Mouse (Mus musculus) cortical plate, adult 2 months (tissue): ENCODE results near the gene Pik3r2. TPM values are rescaled to one million over a fixed set of nuclear protein-coding genes. Genes with fewer than 3 reads are reported as not detected.

ENCODE experiments used
- H3K27ac ChIP-seq: fragments of 200-500 bp; 2 replicates; pipeline ENCODE4 v1.5.1; 2012; ENCODE audit warnings: low read length, control low read depth, inconsistent platforms; ENCODE audit not compliant: insufficient read depth
- H3K4me1 ChIP-seq: fragments of 200-500 bp; 2 replicates; pipeline ENCODE4 v1.6.1; 2011; ENCODE audit warnings: low read length; ENCODE audit not compliant: control insufficient read depth, insufficient read depth
- H3K4me3 ChIP-seq: fragments of 200-500 bp; 2 replicates; pipeline ENCODE4 v1.5.1; 2011; ENCODE audit warnings: mild to moderate bottlenecking, low read length, control low read depth; ENCODE audit not compliant: insufficient read depth
- CTCF ChIP-seq: fragments of 200-500 bp; IDR thresholded peaks from 2 replicates; pipeline ENCODE4 v1.5.1; 2011; ENCODE audit warnings: mild to moderate bottlenecking, control low read depth, low read length; ENCODE audit not compliant: insufficient read depth; ENCODE audit errors: extremely low read depth
- POLR2A ChIP-seq: fragments of 200-500 bp; IDR thresholded peaks from 2 replicates; pipeline ENCODE4 v1.6.1; 2011; ENCODE audit warnings: mild to moderate bottlenecking, low read length, control low read depth; ENCODE audit not compliant: insufficient read depth; ENCODE audit errors: extremely low read depth
- polyA plus RNA-seq: library from polyadenylated mRNA; depleted of rRNA; stranded (reverse); fragments of >200 nt; gene quantifications from 2 replicates; pipeline ENCODE4 v1.2.3, GENCODE M21; 2012

Gene Pik3r2
- polyA plus RNA-seq, 1 experiment, result 177 TPM

GRCm38 (mm10) chr8:70747211-70747890 is 29.2 kb downstream of the Pik3r2 start:
- Histone ChIP-seq H3K27ac (no peak overlapping the region), H3K4me1 (peaks cover 1% of the 10 kb centered on the region; the same call in 1 of the 2 replicates), H3K4me3 (no peak overlapping the region)
- no peak for TF ChIP-seq POLR2A
- TF ChIP-seq CTCF, result no peak

DNA sequence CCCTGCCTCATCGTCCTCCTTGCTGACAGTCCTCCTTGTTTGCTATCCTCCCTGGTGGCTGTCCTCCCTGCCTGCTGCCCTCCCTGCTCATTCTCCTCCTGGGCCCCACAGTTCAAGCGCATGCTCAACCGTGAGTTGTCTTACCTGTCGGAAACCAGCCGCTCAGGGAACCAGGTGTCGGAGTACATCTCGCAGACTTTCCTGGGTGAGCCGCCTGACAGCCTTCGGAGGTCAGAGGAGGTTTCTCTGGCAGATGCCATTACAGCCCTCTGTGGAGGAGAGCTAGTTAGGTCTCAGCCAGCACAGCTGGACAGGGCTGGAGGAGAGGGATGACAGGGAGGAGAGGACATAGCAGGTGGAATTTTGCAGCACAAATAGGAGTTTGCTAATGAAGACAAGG is 29.8 kb downstream of the Pik3r2 start:
- TF ChIP-seq POLR2A, result no peak
- no peak for TF ChIP-seq CTCF
- Histone ChIP-seq H3K27ac (no peak overlapping the region), H3K4me1 (peaks cover 1% of the 10 kb centered on the region; the same call in 1 of the 2 replicates), H3K4me3 (no peak overlapping the region)

GRCm38 (mm10) chr8:70745691-70746220 is 30.8 kb downstream of the Pik3r2 start:
- TF ChIP-seq POLR2A (no peak), CTCF (no peak)
- Histone ChIP-seq H3K4me1 (peaks cover 1% of the 10 kb centered on the region; the same call in 1 of the 2 replicates), H3K4me3 (no peak overlapping the region), H3K27ac (no peak overlapping the region)

DNA sequence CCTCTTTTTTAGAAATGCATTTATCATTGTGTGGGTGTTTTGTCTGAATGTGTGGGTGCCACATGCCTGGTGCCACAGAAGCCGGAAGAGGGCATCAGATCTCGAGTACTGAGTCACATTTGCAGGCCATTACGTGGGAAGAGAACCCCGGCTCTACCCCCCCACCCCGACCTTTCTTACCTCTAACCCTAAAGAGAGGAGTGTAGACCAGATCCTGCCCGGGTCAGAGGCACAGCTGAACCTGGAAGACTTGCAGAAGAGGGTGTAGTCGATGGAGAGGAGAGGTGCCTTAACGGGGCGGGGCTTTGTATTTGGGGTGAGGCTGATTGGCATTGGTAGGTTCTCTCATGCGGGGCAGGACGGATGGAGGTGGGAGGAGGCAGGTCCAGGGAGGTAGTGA is 31.7 kb downstream of the Pik3r2 start:
- Histone ChIP-seq H3K4me1 (peaks cover 1% of the 10 kb centered on the region; the same call in 1 of the 2 replicates), H3K27ac (no peak overlapping the region), H3K4me3 (no peak overlapping the region)
- TF ChIP-seq CTCF, result no peak
- no peak for TF ChIP-seq POLR2A

- peaks cover 1% of the 10 kb centered on the region; the same call in 1 of the 2 replicates for H3K4me1 ChIP-seq
- peak overlapping the region; percentile 26 for H3K4me3 ChIP-seq
- no peak for TF ChIP-seq CTCF
- no peak for TF ChIP-seq POLR2A
- H3K27ac ChIP-seq, result no peak overlapping the region
Observed at GRCm38 (mm10) chr8:70743656-70744590, 32.6 kb downstream of the Pik3r2 start.

DNA sequence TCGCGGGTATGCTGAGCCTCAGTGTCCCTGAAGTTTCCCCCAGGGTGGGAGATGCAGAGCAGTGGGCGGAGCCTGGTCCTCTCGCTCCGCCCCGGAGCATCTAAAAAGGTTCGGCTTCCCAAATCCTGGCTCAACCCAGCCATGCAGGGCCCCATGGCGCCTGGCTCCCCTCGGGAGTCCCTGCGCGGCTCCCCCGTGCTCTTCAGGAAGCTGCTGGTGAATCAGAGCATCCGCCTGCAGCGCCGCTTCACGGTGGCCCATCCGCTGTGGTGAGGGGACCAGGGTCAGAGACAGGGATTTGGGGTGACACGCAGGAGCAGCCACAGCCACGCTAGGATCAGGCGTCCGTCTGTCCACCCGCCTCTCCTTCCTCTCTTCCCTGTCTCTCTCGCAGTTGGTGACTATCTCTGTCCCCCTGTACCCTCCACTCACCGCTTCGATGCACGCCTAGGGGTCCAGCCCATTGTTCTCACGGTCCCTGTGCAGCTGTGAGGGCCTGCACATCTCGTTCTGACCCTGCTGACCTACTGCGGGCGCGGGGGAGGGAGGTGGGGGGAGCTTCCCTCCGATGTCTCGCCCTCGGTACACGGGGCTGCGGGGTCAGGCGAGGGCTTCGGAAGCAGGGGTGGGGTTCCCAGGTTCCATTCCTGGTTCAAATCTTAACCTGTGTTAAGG is 33.4 kb downstream of the Pik3r2 start:
- Histone ChIP-seq H3K27ac (no peak overlapping the region), H3K4me3 (peak overlapping the region; percentile 14; the same call in 1 of the 2 replicates), H3K4me1 (peaks cover 1% of the 10 kb centered on the region; the same call in 1 of the 2 replicates)
- TF ChIP-seq POLR2A, result 0 out of 2 replicates have a peak, but pooled peaks have one; percentile 10
- no peak for TF ChIP-seq CTCF

GRCm38 (mm10) chr8:70742176-70742575 is 34.3 kb downstream of the Pik3r2 start:
- TF ChIP-seq CTCF (no peak), POLR2A (no peak)
- H3K27ac ChIP-seq, result no peak overlapping the region
- H3K4me3 ChIP-seq, result no peak overlapping the region
- peaks cover 1% of the 10 kb centered on the region; the same call in 1 of the 2 replicates for H3K4me1 ChIP-seq

DNA sequence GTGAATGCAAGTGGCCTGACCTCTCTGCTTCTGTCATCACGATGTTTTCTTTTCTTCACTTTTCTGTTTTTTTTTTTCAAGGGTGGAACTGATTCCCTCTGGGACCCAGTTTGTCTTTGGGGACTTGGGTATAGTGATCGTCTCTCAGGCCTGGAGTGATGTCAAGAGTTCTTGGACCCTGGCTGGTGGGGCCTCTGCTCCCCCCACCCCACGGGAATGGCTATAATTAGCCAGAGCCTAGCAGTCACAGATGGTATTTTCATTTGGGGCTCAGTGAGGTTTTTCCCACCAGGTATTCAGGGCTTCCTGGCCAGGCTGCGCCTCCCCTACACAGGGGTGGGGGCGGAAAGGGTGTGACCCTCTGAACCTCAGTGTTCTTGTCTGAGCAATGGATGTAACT is 34.9 kb downstream of the Pik3r2 start:
- H3K4me3 ChIP-seq, result no peak overlapping the region
- peaks cover 1% of the 10 kb centered on the region; the same call in 1 of the 2 replicates for H3K4me1 ChIP-seq
- H3K27ac ChIP-seq, result no peak overlapping the region
- TF ChIP-seq POLR2A, result no peak
- no peak for TF ChIP-seq CTCF

- H3K27ac ChIP-seq, result no peak overlapping the region
- TF ChIP-seq CTCF (no peak), POLR2A (no peak)
- no peaks in the 10 kb centered on the region for H3K4me1 ChIP-seq
- H3K4me3 ChIP-seq, result no peak overlapping the region
Observed at GRCm38 (mm10) chr8:70738211-70738610, 38.3 kb downstream of the Pik3r2 start.
